Mouse (Mus musculus) embryonic facial prominence, embryonic 12.5 days (tissue): Measurements from ENCODE around the gene Olfr715b. TPM values are rescaled to one million over a fixed set of nuclear protein-coding genes. Genes with fewer than 3 reads are reported as not detected.
"Not testable (repeated sequence)": the region's sequence is repeated elsewhere in the genome, so short reads cannot be mapped to it uniquely, and the experiment has no call there.

ENCODE experiments used
- ATAC-seq: fragments of 200-750 bp; cut with Nextera tagmentation; 2 replicates; pipeline ENCODE4 v1.8.0; 2017; ENCODE audit not compliant: insufficient number of reproducible peaks, insufficient read depth, low FRiP score, low TSS enrichment
- H3K27ac ChIP-seq: fragments of 300-500 bp; sonication (generic); 2 replicates; pipeline ENCODE4 v1.5.1; 2016; ENCODE audit warnings: mild to moderate bottlenecking
- H3K27me3 ChIP-seq: fragments of 300-500 bp; sonication (generic); 2 replicates; pipeline ENCODE4 v1.6.1; 2016; ENCODE audit warnings: mild to moderate bottlenecking, moderate library complexity
- H3K36me3 ChIP-seq: fragments of 300-500 bp; sonication (generic); 2 replicates; pipeline ENCODE4 v1.6.1; 2016; ENCODE audit warnings: mild to moderate bottlenecking
- H3K4me1 ChIP-seq: fragments of 300-500 bp; sonication (generic); 2 replicates; pipeline ENCODE4 v1.6.1; 2016
- H3K4me2 ChIP-seq: fragments of 300-500 bp; sonication (generic); replicated peaks from 2 replicates; pipeline ENCODE4 v1.6.1; 2016; ENCODE audit warnings: mild to moderate bottlenecking, moderate library complexity
- H3K4me3 ChIP-seq: fragments of 300-500 bp; sonication (generic); 2 replicates; pipeline ENCODE4 v1.5.1; 2016; ENCODE audit warnings: mild to moderate bottlenecking
- H3K9ac ChIP-seq: fragments of 300-500 bp; sonication (generic); 2 replicates; pipeline ENCODE4 v1.6.1; 2016; ENCODE audit warnings: mild to moderate bottlenecking, moderate library complexity
- H3K9me3 ChIP-seq: fragments of 300-500 bp; sonication (generic); 2 replicates; pipeline ENCODE4 v1.6.1; 2016; ENCODE audit warnings: mild to moderate bottlenecking, moderate library complexity
- WGBS: fragments of 180-500 bp; shearing (Covaris S2); methylation state at CpG from one replicate; pipeline ENCODE4 v1.1.7; 2016; 5-methylcytosine and 5-hydroxymethylcytosine counted together
- polyA plus RNA-seq: library from polyadenylated mRNA; unstranded; fragments of >200 nt; fragmentation: Nextera tagmentation; extraction: Ambion mirVana; gene quantifications from 2 replicates; pipeline ENCODE4 v1.2.1, GENCODE M21; 2016

Gene Olfr715b
- not detected in 2 replicates for polyA plus RNA-seq

GRCm38 (mm10) chr7:107110269-107110668 lies at the start of gene Olfr715b:
Gene Olfr715b, minus strand, starts transcription at chr7:107110369.
- ATAC-seq, H3K36me3 ChIP-seq, H3K4me1 ChIP-seq, H3K4me2 ChIP-seq, H3K27me3 ChIP-seq, H3K9me3 ChIP-seq, H3K27ac ChIP-seq, H3K9ac ChIP-seq, H3K4me3 ChIP-seq: not testable (repeated sequence)
- WGBS, result 77% methylated on average over 2 of the region's 2 CpGs

- H3K36me3 ChIP-seq, H3K4me1 ChIP-seq, H3K4me2 ChIP-seq, H3K27ac ChIP-seq, H3K9me3 ChIP-seq, H3K27me3 ChIP-seq, H3K4me3 ChIP-seq, H3K9ac ChIP-seq, ATAC-seq: not testable (repeated sequence)
- 79% methylated on average over 2 of the region's 2 CpGs for WGBS
Measured at GRCm38 (mm10) chr7:107138027-107138426, 27.9 kb upstream of the Olfr715b start, which contains the start of gene Olfr716. Gene Olfr716, plus strand, starts transcription at chr7:107138327.

- ATAC-seq, H3K4me1 ChIP-seq, H3K9me3 ChIP-seq, H3K36me3 ChIP-seq, H3K27me3 ChIP-seq, H3K9ac ChIP-seq, H3K4me3 ChIP-seq, H3K27ac ChIP-seq, H3K4me2 ChIP-seq: not testable (repeated sequence)
- WGBS, result 76% methylated on average over 3 of the region's 3 CpGs
Measured at GRCm38 (mm10) chr7:107130983-107131382, 20.8 kb upstream of the Olfr715b start, which contains the start of gene Olfr715. Gene Olfr715, minus strand, starts transcription at chr7:107131083.

- Histone ChIP-seq H3K27me3 (no peaks in the 10 kb centered on the region), H3K27ac (no peak within 1 kb of the TSS), H3K9ac (no peak within 1 kb of the TSS), H3K4me1 (no peaks in the 10 kb centered on the region), H3K36me3 (no peaks in the 10 kb centered on the region), H3K4me3 (no peak within 1 kb of the TSS), H3K4me2 (no peak within 1 kb of the TSS), H3K9me3 (no peaks in the 10 kb centered on the region)
- 57% methylated on average over 1 of the region's 1 CpGs for WGBS
- no peak for ATAC-seq
Measured at GRCm38 (mm10) chr7:107092920-107093319, 17.2 kb downstream of the Olfr715b start, which contains the start of gene Olfr17. Gene Olfr17, plus strand, starts transcription at chr7:107093220.

- ATAC-seq, result no peak
- Histone ChIP-seq H3K27me3 (no peaks in the 10 kb centered on the region), H3K9me3 (0 out of 2 replicates have a peak, but pooled peaks cover 7% of the 10 kb centered on the region), H3K4me3 (no peak within 1 kb of the TSS), H3K9ac (no peak within 1 kb of the TSS), H3K4me1 (no peaks in the 10 kb centered on the region), H3K4me2 (no peak within 1 kb of the TSS), H3K36me3 (no peaks in the 10 kb centered on the region), H3K27ac (no peak within 1 kb of the TSS)
- 85% methylated on average over 2 of the region's 2 CpGs for WGBS
Measured at GRCm38 (mm10) chr7:107070681-107071080, 39.5 kb downstream of the Olfr715b start, which contains the start of gene Olfr714. Gene Olfr714, plus strand, starts transcription at chr7:107070981.

Other genes with a start within 250 kb of the Olfr715b start
- not detected in 2 replicates for gene Olfr704, start 247.2 kb downstream of the Olfr715b start, polyA plus RNA-seq
- gene Olfr705, start 233.5 kb downstream of the Olfr715b start, polyA plus RNA-seq, result not detected in 2 replicates
- gene Olfr706, start 222.2 kb downstream of the Olfr715b start, polyA plus RNA-seq, result not detected in 2 replicates
- gene Olfr707, start 209.1 kb downstream of the Olfr715b start, polyA plus RNA-seq, result not detected in 2 replicates
- gene Olfr1532-ps1, start 202.4 kb downstream of the Olfr715b start, polyA plus RNA-seq, result not detected in 2 replicates
- not detected in 2 replicates for gene Olfr709-ps1, start 178.2 kb downstream of the Olfr715b start, polyA plus RNA-seq
- gene Olfr710, start 162.1 kb downstream of the Olfr715b start, polyA plus RNA-seq, result not detected in 2 replicates
- not detected in 2 replicates for gene Olfr6, start 146.4 kb downstream of the Olfr715b start, polyA plus RNA-seq
- gene Olfr711, start 134.9 kb downstream of the Olfr715b start, polyA plus RNA-seq, result not detected in 2 replicates
- not detected in 2 replicates for gene Olfr2, start 104.3 kb downstream of the Olfr715b start, polyA plus RNA-seq
- gene Olfr713, start 79.2 kb downstream of the Olfr715b start, polyA plus RNA-seq, result not detected in 2 replicates
- not detected in 2 replicates for gene Olfr714, start 39.4 kb downstream of the Olfr715b start, polyA plus RNA-seq
- gene Olfr17, start 17.1 kb downstream of the Olfr715b start, polyA plus RNA-seq, result not detected in 2 replicates
- gene Olfr715, start 20.7 kb upstream of the Olfr715b start, polyA plus RNA-seq, result not detected in 2 replicates
- not detected in 2 replicates for gene Olfr716, start 28.0 kb upstream of the Olfr715b start, polyA plus RNA-seq
- gene Nlrp14, start 56.6 kb upstream of the Olfr715b start, polyA plus RNA-seq, result not detected in 2 replicates
- gene Rbmxl2, start 99.1 kb upstream of the Olfr715b start, polyA plus RNA-seq, result not detected in 2 replicates